Mouse (Mus musculus) limb, embryonic 15.5 days (tissue): Measurements from ENCODE around the gene Glt8d1. TPM values are rescaled to one million over a fixed set of nuclear protein-coding genes. Genes with fewer than 3 reads are reported as not detected.

Source experiments
- ATAC-seq: fragments of 200-750 bp; cut with Nextera tagmentation; 2 replicates; pipeline ENCODE4 v1.8.0; 2017; ENCODE audit warnings: low read depth, moderate TSS enrichment; ENCODE audit not compliant: insufficient number of reproducible peaks, low FRiP score, low TSS enrichment
- H3K27ac ChIP-seq: fragments of 300-500 bp; sonication (generic); 2 replicates; pipeline ENCODE4 v1.5.1; 2015; ENCODE audit warnings: moderate library complexity, mild to moderate bottlenecking, inconsistent platforms
- H3K27me3 ChIP-seq: fragments of 300-500 bp; sonication (generic); 2 replicates; pipeline ENCODE4 v1.6.1; 2015; ENCODE audit warnings: inconsistent platforms
- H3K36me3 ChIP-seq: fragments of 300-500 bp; sonication (generic); 2 replicates; pipeline ENCODE4 v1.6.1; 2015; ENCODE audit warnings: inconsistent platforms
- H3K4me1 ChIP-seq: fragments of 300-500 bp; sonication (generic); 2 replicates; pipeline ENCODE4 v1.6.1; 2015; ENCODE audit warnings: inconsistent platforms
- H3K4me2 ChIP-seq: fragments of 300-500 bp; sonication (generic); 2 replicates; pipeline ENCODE4 v1.6.1; 2015; ENCODE audit warnings: mild to moderate bottlenecking, inconsistent platforms
- H3K4me3 ChIP-seq: fragments of 300-500 bp; sonication (generic); 2 replicates; pipeline ENCODE4 v1.5.1; 2015; ENCODE audit warnings: mild to moderate bottlenecking, inconsistent platforms
- H3K9ac ChIP-seq: fragments of 300-500 bp; sonication (generic); 2 replicates; pipeline ENCODE4 v1.6.1; 2015; ENCODE audit warnings: inconsistent platforms
- H3K9me3 ChIP-seq: fragments of 300-500 bp; sonication (generic); 2 replicates; pipeline ENCODE4 v1.6.1; 2016; ENCODE audit warnings: inconsistent platforms
- WGBS: fragments of 180-500 bp; shearing (Covaris S2); methylation state at CpG from one replicate; pipeline ENCODE4 v1.1.7; 2015; 5-methylcytosine and 5-hydroxymethylcytosine counted together
- polyA plus RNA-seq: library from polyadenylated mRNA; unstranded; fragments of >200 nt; fragmentation: Nextera tagmentation; extraction: Ambion mirVana; gene quantifications from 2 replicates; pipeline ENCODE4 v1.2.1, GENCODE M21; 2015

Gene Glt8d1
- 62.8 and 67.4 TPM in 2 replicates for polyA plus RNA-seq

GRCm38 (mm10) chr14:31001307-31002205 lies at the start of gene Glt8d1, which contains the start of gene Spcs1:
Gene Glt8d1, plus strand, starts transcription at chr14:31001400.
Gene Spcs1, minus strand, starts transcription at chr14:31001672.
- peak within 1 kb of the TSS; percentile 93 for H3K27ac ChIP-seq
- no peaks in the 10 kb centered on the region for H3K9me3 ChIP-seq
- H3K27me3 ChIP-seq = no peaks in the 10 kb centered on the region
- peak within 1 kb of the TSS; percentile 89 for H3K9ac ChIP-seq
- peaks cover 14% of the 10 kb centered on the region for H3K4me1 ChIP-seq
- ATAC-seq = peak; percentile 87
- peak within 1 kb of the TSS; percentile 99 for H3K4me3 ChIP-seq
- under 1% methylated on average over 82 of the region's 84 CpGs for WGBS
- peak within 1 kb of the TSS; percentile 67 for H3K4me2 ChIP-seq
- peaks cover 15% of the 10 kb centered on the region for H3K36me3 ChIP-seq

- Histone ChIP-seq H3K27ac (no peak overlapping the region), H3K4me3 (no peak overlapping the region), H3K27me3 (no peaks in the 10 kb centered on the region), H3K9ac (no peak overlapping the region), H3K4me1 (no peaks in the 10 kb centered on the region), H3K4me2 (no peak overlapping the region), H3K9me3 (no peaks in the 10 kb centered on the region), H3K36me3 (peaks cover 20% of the 10 kb centered on the region)
- 77% methylated on average over 2 of the region's 2 CpGs for WGBS
- ATAC-seq = no peak
Measured at GRCm38 (mm10) chr14:30958517-30958916, 42.7 kb upstream of the Glt8d1 start.

- H3K9ac ChIP-seq = no peak overlapping the region
- H3K36me3 ChIP-seq = peaks cover 23% of the 10 kb centered on the region
- no peaks in the 10 kb centered on the region for H3K9me3 ChIP-seq
- H3K4me1 ChIP-seq = no peaks in the 10 kb centered on the region
- 93% methylated on average over 4 of the region's 4 CpGs for WGBS
- no peaks in the 10 kb centered on the region for H3K27me3 ChIP-seq
- H3K27ac ChIP-seq = no peak overlapping the region
- ATAC-seq = no peak
- no peak overlapping the region for H3K4me3 ChIP-seq
- no peak overlapping the region for H3K4me2 ChIP-seq
Measured at GRCm38 (mm10) chr14:30959031-30959430, 42.2 kb upstream of the Glt8d1 start.

GRCm38 (mm10) chr14:30960366-30960765 lies 40.8 kb upstream of the Glt8d1 start:
- H3K4me2 ChIP-seq = no peak overlapping the region

GRCm38 (mm10) chr14:30974204-30974603 lies 27.0 kb upstream of the Glt8d1 start:
- WGBS = 82% methylated on average over 6 of the region's 6 CpGs
- Histone ChIP-seq H3K4me2 (no peak overlapping the region), H3K27me3 (no peaks in the 10 kb centered on the region), H3K9ac (no peak overlapping the region), H3K4me1 (no peaks in the 10 kb centered on the region), H3K9me3 (no peaks in the 10 kb centered on the region), H3K4me3 (no peak overlapping the region), H3K36me3 (peaks cover 28% of the 10 kb centered on the region), H3K27ac (no peak overlapping the region)
- ATAC-seq = no peak

More at GRCm38 (mm10) chr14:30960366-30960765, 40.8 kb upstream of the Glt8d1 start:
- H3K36me3 ChIP-seq = peaks cover 23% of the 10 kb centered on the region
- no peak for ATAC-seq
- 97% methylated on average over 1 of the region's 1 CpGs for WGBS
- H3K27me3 ChIP-seq = no peaks in the 10 kb centered on the region
- H3K27ac ChIP-seq = no peak overlapping the region
- no peak overlapping the region for H3K4me3 ChIP-seq
- H3K9ac ChIP-seq = no peak overlapping the region
- H3K9me3 ChIP-seq = no peaks in the 10 kb centered on the region
- H3K4me1 ChIP-seq = no peaks in the 10 kb centered on the region

- Histone ChIP-seq H3K4me2 (no peak overlapping the region), H3K4me1 (no peaks in the 10 kb centered on the region), H3K36me3 (peaks cover 23% of the 10 kb centered on the region), H3K9me3 (no peaks in the 10 kb centered on the region), H3K27me3 (no peaks in the 10 kb centered on the region), H3K27ac (no peak overlapping the region), H3K9ac (no peak overlapping the region), H3K4me3 (no peak overlapping the region)
- 87% methylated on average over 3 of the region's 3 CpGs for WGBS
- ATAC-seq = no peak
Measured at GRCm38 (mm10) chr14:30976222-30976621, 25.0 kb upstream of the Glt8d1 start.

GRCm38 (mm10) chr14:30996417-30996816 lies 4.8 kb upstream of the Glt8d1 start:
- H3K4me2 ChIP-seq = no peak overlapping the region
- H3K9me3 ChIP-seq = no peaks in the 10 kb centered on the region
- no peak overlapping the region for H3K27ac ChIP-seq
- H3K27me3 ChIP-seq = no peaks in the 10 kb centered on the region
- peaks cover 13% of the 10 kb centered on the region; the same call in 1 of the 2 replicates for H3K36me3 ChIP-seq
- peaks cover 7% of the 10 kb centered on the region for H3K4me1 ChIP-seq
- no peak overlapping the region for H3K9ac ChIP-seq
- ATAC-seq = no peak
- H3K4me3 ChIP-seq = no peak overlapping the region

GRCm38 (mm10) chr14:31000356-31000755 lies 844 bp upstream of the Glt8d1 start:
- ATAC-seq = no peak
- Histone ChIP-seq H3K36me3 (peaks cover 13% of the 10 kb centered on the region; the same call in 1 of the 2 replicates), H3K4me1 (peaks cover 14% of the 10 kb centered on the region), H3K27me3 (no peaks in the 10 kb centered on the region), H3K9me3 (no peaks in the 10 kb centered on the region), H3K9ac (peak overlapping the region; percentile 89), H3K4me2 (peak overlapping the region; percentile 53), H3K27ac (no peak overlapping the region), H3K4me3 (peak overlapping the region; percentile 99)
- 57% methylated on average over 10 of the region's 10 CpGs for WGBS

- no peak; the same call in 1 of the 2 replicates for ATAC-seq
- H3K36me3 ChIP-seq = peaks cover 13% of the 10 kb centered on the region; the same call in 1 of the 2 replicates
- peaks cover 14% of the 10 kb centered on the region for H3K4me1 ChIP-seq
- peak overlapping the region; percentile 99 for H3K4me3 ChIP-seq
- peak overlapping the region; percentile 93 for H3K27ac ChIP-seq
- WGBS = under 1% methylated on average over 21 of the region's 21 CpGs
- no peaks in the 10 kb centered on the region for H3K27me3 ChIP-seq
- no peaks in the 10 kb centered on the region for H3K9me3 ChIP-seq
- H3K9ac ChIP-seq = peak overlapping the region; percentile 89
- H3K4me2 ChIP-seq = peak overlapping the region; percentile 53
Measured at GRCm38 (mm10) chr14:31000816-31001306, 339 bp upstream of the Glt8d1 start.

- peaks cover 14% of the 10 kb centered on the region for H3K4me1 ChIP-seq
- H3K27me3 ChIP-seq = no peaks in the 10 kb centered on the region
- H3K9me3 ChIP-seq = no peaks in the 10 kb centered on the region
- H3K4me3 ChIP-seq = no peak overlapping the region
- H3K9ac ChIP-seq = no peak overlapping the region
- no peak overlapping the region for H3K4me2 ChIP-seq
- no peak for ATAC-seq
- H3K27ac ChIP-seq = no peak overlapping the region
- peaks cover 28% of the 10 kb centered on the region for H3K36me3 ChIP-seq
- 75% methylated on average over 2 of the region's 2 CpGs for WGBS
Measured at GRCm38 (mm10) chr14:31004527-31004926, 3.3 kb downstream of the Glt8d1 start.

GRCm38 (mm10) chr14:31006779-31007178 lies 5.6 kb downstream of the Glt8d1 start:
- ATAC-seq = no peak
- H3K27ac ChIP-seq = no peak overlapping the region
- no peak overlapping the region for H3K4me3 ChIP-seq
- H3K4me1 ChIP-seq = peaks cover 7% of the 10 kb centered on the region
- H3K36me3 ChIP-seq = peaks cover 49% of the 10 kb centered on the region
- 66% methylated on average over 5 of the region's 5 CpGs for WGBS
- H3K9ac ChIP-seq = no peak overlapping the region
- no peak overlapping the region for H3K4me2 ChIP-seq
- no peaks in the 10 kb centered on the region for H3K9me3 ChIP-seq
- H3K27me3 ChIP-seq = no peaks in the 10 kb centered on the region

GRCm38 (mm10) chr14:31011588-31011987 lies 10.4 kb downstream of the Glt8d1 start:
- WGBS = 92% methylated on average over 3 of the region's 3 CpGs
- H3K27me3 ChIP-seq = no peaks in the 10 kb centered on the region
- H3K27ac ChIP-seq = no peak overlapping the region
- peaks cover 93% of the 10 kb centered on the region for H3K36me3 ChIP-seq
- H3K9ac ChIP-seq = no peak overlapping the region
- no peaks in the 10 kb centered on the region for H3K4me1 ChIP-seq
- no peak overlapping the region for H3K4me3 ChIP-seq
- ATAC-seq = no peak
- no peaks in the 10 kb centered on the region for H3K9me3 ChIP-seq
- H3K4me2 ChIP-seq = no peak overlapping the region
